Mouse (Mus musculus): ENCODE measurements around the gene Adgrg3.
A peak's percentile ranks its signal among the peaks of the same experiment; 100 is the strongest.

Gene Adgrg3

DNA sequence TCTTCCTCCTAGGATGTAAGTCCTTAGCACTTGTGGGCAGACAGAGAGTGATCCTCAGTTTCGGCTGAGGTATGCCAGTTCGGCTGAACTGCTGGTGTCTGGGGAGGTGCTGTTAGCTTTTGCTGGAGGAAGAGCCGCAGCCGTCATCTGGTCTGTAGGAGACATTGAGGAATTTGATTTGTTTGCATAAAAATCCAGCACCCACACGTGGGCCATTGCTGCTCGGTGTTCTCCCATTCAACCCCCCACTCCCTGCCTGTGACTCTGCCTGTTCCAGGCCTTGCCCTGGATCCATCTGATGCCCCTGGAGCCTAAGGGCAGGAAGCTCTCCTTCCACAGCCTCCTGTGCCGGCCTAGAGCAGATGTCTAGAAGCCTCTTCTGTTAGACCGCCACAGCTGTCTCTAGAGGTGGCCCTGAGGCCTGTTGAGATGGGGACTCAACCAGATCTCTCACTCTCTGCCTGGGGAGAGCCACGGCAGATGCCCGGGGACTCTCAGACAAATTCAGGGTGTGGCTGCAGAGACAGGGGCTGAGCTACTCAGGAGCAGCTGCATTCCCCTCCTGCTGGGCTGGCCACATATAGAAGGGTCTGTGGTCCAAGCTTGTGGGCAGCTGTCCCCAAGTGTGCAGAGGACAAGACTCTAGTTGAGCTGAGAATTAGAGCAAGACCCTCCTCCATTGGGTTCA lies 67.4 kb downstream of the Adgrg3 start:
- DNase-seq: no peak

DNA sequence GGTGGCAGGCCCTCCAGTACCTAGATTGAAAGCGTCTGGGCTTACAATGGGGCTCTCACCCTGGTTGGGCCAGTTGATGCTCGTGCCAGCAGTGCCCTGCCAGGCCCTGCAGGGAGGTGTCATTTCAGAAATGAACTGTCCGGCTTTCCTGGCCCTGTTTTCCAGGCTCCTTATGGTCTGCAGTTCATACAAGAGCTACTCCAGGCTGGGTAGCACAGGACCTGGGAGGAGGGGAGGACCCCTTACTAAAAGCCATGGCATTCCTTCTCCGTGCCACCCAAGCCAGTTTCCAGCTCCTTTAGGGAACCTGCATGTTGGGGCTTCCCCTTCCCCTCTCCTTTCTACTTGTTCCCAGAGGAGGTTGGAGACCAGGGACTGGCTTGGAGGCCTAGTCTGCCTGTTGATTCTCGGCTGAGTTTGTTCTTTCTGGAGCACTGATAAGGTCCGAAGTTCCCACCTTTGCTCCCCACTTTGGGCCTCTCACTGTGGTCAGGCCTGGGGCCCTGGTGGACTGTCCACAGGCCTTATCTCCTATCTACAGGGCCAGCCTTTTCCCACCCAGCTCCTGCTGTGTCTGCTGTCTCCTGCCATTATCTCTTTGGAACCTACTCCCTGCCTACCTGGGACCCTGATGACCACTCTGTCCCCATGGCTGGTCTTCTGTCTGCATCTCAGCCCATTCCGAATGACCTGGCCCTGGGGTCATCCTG lies 68.1 kb downstream of the Adgrg3 start:
- peak; percentile 59 to 74 for DNase-seq

DNA sequence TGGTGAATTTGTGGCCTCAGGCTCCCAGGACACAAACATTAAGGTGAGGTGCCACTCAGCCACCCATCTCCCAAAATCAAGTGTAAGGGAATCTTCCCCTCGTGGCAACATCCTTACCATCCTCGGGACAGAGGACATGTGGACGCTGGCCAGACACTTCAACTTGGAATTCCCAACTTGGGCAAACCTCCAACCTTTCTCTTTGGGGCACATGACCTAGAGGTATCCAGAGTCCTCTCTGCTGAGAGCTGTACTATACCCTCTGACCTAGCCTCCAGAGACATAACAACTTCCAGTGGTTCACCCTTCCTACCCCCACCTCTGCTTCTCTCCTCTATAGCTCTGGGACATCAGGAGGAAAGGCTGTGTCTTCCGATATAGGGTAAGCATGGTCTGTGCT lies 76.1 kb downstream of the Adgrg3 start:
- DNase-seq: no peak
